Mouse (Mus musculus): Measurements from ENCODE around the gene Hmg20a.
"Not testable (repeated sequence)": the region's sequence is repeated elsewhere in the genome, so short reads cannot be mapped to it uniquely, and the experiment has no call there.

The Hmg20a gene

GRCm38 (mm10) chr9:56437300-56437892 is 19.0 kb downstream of the Hmg20a start:
- in situ Hi-C loops (cut with MboI, MseI), result not testable (repeated sequence)

GRCm38 (mm10) chr9:56439699-56440098 is 21.3 kb downstream of the Hmg20a start:
- in situ Hi-C loops (cut with MboI, MseI), result no loop called here

DNA sequence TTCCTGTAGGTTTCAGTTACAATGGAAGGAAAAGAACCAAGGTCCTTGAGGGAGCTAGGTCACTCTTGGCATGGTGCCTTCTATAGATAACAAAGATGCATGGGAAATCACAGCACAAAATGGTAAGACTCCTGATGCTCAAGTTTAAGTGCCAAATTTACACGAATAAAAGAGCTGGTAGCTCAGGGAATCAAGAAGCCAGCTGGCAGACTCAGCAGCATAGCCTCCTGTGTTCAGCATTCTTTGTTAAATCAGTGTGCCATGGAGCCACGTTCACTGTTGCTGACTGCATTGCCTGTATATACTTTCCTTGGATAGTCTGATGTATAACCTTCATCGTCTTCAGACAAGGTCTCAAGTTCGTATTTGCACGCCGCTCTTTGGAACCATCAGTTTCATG is 33.2 kb downstream of the Hmg20a start:
- in situ Hi-C loops (cut with MboI, MseI), result no loop called here

GRCm38 (mm10) chr9:56453038-56453815 is 34.8 kb downstream of the Hmg20a start:
- in situ Hi-C loops (cut with MboI, MseI), result no loop called here

DNA sequence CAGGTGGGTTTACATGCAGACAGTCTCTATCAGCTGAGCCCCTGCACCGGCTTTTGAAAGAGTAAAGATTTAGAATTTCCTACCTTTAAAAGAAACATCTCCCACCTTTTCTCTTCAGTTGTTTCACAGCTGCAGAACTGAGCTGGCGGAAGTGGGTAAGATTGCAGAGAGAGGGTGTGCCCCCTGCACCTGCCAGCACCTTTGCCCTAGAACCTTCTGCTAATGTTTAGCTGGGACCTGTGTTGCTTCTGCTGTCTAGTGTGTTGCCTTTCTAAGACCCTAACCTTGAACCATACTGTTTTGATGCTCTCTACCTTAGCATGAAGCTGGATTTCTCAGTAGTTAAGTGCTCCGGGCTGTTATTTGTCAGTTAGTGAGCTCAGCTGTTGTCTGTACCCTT is 38.0 kb downstream of the Hmg20a start:
- in situ Hi-C loops (cut with MboI, MseI), result no loop called here

DNA sequence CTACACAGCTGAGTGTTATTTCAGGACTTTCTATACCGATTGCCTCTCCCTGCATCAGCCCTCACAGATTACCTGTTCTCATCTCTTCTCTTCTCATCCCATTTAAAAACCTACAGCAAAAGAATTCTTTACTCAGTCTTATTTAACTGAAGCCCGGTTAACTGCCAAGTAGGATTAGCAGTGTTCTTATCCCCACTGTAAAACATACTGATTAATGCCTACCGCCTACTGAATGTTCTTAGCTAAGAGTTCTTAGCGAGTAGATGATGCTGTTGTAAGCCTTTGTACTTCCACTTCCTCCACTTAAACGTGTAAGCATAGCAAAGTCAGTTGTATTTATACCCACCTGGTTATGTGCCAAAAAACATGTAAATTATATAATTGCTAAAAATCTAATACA is 42.6 kb downstream of the Hmg20a start:
- in situ Hi-C loops (cut with MboI, MseI), result no loop called here

DNA sequence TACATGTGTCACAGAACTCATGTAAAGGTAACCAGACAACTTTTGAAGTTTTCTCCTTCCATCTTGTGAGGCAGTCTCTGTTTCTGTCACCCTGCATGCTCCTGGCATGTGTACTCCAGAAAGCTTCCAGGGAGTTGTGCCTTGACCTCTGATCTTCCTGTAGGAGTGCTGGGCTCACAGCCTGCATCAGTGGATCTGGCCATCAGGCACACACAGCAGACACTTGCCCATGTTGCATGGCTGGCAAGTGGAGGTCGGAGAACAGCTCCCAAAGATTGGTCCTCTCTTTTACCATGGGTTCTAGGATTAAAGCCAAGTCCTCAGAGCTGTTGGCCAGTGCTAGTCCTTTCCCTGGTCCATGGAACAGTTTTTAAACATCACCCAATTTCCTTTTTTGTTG is 44.2 kb downstream of the Hmg20a start:
- in situ Hi-C loops (cut with MboI, MseI), result no loop called here

DNA sequence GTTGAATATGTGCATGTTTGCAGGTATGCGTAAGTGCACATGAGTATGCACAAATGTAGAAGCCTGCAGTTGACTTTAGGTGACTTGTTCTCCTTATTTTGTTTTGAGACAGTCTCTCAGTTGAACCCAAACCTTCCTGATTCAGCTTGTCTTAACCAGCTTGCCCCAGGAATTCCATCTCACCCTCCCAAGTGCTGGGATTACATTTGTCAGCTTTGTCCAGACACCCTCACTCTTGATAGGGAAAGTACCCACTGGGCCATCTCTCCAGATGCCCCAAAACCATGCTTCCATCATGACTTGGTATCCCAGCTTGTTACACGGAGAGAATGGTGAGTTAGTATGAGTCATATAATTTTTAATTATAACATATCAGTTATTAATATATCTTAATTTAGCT is 44.6 kb downstream of the Hmg20a start:
- in situ Hi-C loops (cut with MboI, MseI), result no loop called here

- in situ Hi-C loops (cut with MboI, MseI), result no loop called here
Observed at GRCm38 (mm10) chr9:56463686-56464515, 45.5 kb downstream of the Hmg20a start.

GRCm38 (mm10) chr9:56464863-56465654 is 46.6 kb downstream of the Hmg20a start:
- in situ Hi-C loops (cut with MboI, MseI), result no loop called here

DNA sequence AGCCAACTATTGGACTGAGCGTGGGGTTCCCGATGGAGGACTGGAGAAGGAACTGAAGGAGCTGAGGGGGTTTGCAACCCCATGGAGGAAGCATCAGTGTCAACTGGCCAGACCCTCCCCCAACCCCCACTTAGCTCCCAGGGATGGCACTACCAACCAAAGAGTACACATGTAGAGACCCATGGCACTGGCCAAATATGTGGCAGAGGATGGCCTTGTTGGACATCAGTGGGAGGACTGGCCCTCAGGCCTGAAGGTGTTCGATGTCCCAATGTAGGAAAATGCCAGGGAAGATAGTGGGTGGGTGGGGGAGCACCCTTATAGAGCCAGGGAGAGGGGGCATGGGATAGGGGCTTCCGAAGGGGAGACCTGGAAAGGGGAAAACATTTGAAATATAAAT is 47.8 kb downstream of the Hmg20a start:
- in situ Hi-C loops (cut with MboI, MseI), result no loop called here

DNA sequence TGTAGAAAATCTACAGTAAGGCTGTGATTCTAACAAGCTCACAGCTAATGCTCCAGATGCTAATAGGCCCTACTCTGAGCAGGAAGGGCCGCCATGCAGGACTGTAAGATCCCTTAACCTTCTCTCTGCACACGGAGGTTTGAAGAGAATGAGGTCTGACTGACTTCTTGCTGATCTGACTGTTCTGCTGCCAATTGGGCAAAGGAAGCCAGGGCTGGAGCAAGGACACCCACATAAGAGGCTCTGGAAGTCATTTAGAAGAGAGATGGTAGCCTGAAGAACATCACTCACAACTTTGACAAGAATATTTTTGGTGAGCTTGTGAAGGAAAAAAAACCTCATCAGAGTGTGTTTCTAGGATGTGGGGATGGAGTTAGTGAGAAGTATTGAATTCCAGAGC is 51.2 kb downstream of the Hmg20a start:
- in situ Hi-C loops (cut with MboI, MseI), result no loop called here

DNA sequence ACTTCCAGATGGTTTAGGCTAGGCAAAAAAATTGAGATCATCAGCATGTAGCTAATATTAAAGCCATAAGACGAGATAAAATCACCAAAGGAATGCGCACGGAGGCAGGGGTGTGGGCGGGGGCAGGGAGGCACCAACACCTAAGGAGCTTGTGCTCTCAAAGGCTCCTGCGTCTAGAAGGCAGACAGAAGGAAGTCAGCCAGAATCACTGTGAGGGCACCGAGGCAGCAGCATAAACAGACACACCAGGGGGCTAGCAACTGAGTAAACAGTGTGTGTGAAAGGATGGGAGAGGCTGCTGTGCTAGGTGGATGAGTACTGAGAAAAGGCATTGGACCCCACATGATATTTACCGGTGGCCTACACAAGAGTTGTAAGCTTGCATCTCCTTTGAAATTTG is 51.9 kb downstream of the Hmg20a start:
- in situ Hi-C loops (cut with MboI, MseI), result no loop called here

DNA sequence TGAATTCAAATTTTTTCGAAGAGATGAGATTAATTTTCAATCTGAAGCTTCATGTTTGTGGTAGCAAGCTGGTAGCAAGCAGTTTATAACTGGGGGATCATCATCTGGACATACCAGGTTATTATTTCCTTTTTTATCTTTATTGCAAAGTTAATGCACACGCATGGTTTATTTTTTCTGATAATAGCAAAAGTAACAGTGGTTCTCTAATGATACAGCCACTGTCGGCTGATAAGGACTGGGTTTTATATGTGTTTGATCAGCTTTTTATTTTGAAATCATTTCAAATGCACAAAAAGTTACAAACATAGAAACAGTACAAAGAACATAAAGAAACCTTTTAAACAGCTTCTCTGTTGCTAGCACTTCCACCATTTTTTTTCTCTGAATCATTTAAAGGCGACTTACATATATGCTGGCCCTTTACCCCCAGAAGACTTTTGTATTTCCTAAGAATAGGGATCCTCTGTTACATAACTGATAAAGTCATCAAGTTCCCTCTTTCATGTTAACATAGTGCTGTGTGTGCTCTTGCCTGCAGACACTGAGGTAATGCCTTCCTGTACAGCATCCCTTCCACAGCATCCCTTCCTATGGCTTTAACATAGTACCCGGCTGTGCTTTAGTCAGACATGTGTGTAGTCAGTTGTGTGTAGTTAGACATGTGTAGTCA is 60.7 kb downstream of the Hmg20a start:
- in situ Hi-C loops (cut with MboI, MseI), result no loop called here

GRCm38 (mm10) chr9:56482623-56483022 is 64.2 kb downstream of the Hmg20a start:
- in situ Hi-C loops (cut with MboI, MseI), result no loop called here

GRCm38 (mm10) chr9:56485423-56485822 is 67.0 kb downstream of the Hmg20a start:
- in situ Hi-C loops (cut with MboI, MseI), result no loop called here

GRCm38 (mm10) chr9:56486158-56486557 is 67.7 kb downstream of the Hmg20a start:
- in situ Hi-C loops (cut with MboI, MseI), result no loop called here

GRCm38 (mm10) chr9:56487651-56488050 is 69.2 kb downstream of the Hmg20a start:
- in situ Hi-C loops (cut with MboI, MseI), result no loop called here

GRCm38 (mm10) chr9:56492391-56492790 is 74.0 kb downstream of the Hmg20a start:
- in situ Hi-C loops (cut with MboI, MseI), result no loop called here

DNA sequence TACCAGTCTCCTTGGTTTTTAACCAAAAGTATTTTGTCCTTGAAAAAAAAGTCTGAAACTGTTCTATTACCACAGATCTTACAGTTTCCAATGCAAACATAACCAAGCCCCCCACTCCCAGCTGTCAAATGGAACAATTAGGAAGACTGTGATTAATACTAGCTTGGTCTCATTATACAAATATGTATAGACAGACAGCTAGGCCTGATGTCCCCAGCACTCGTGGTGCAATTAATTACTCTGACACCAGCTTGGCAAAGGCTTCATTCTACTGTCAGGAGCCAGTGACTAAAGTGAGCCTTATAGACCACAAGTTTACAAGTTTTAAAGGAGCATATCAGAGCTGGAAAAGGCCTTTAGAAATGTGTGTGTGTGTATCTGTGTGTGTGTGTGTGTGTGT is 74.5 kb downstream of the Hmg20a start:
- in situ Hi-C loops (cut with MboI, MseI), result no loop called here

DNA sequence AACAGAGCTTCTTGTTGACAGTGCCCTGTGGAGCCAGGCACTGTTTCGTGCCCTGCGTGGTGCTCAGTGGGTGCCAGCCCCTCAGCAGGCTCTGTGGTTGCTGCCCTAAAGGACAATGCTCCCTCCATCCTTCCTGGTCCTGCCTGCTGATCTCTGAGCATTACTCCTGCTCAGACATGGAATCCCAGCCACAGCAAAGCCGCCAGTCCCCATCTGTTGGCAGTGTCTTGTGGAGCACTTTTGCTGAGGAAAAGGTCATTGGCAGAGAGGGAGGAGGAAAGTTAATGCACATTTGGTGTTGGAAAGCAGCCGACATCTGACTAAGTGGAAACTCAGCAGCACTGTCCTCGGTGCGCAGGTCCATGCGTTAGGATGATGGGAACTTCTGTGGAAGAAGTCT is 76.7 kb downstream of the Hmg20a start:
- in situ Hi-C loops (cut with MboI, MseI), result no loop called here

All from T-helper 1 cell (primary cell).